Mouse (Mus musculus) monocyte, adult 2 months (primary cell): Measurements from ENCODE around the gene Wdfy2.

ENCODE experiments used
- DNase-seq, 2 experiments: peaks; one replicate each; pipeline ENCODE4 v3.0.0; 2022; ENCODE audit warnings: low spot score in 2 of 2, low read depth in 1 of 2

The Wdfy2 gene

DNA sequence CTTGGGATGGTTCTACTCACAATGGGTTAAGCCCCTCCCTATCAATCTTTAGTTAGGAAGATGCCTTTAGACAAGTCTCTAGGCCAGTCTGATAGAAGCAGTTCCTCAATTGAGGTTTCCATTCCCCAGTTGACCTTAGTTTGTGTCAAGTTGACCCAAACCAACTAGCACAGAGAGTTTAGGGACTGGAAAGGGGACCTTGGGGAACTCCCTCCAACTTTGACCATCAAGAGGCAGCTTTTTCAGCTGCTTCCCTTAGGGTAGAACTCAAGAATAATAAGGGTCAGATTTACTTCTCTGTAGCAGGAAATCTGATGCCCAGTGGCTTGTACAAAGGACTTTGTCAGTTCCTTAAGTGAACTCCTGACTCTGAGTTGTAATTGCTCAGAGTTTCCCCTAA, 5.0 kb downstream of the Wdfy2 start:
- DNase-seq = peak in 1 of 2 experiments; percentile 34

DNA sequence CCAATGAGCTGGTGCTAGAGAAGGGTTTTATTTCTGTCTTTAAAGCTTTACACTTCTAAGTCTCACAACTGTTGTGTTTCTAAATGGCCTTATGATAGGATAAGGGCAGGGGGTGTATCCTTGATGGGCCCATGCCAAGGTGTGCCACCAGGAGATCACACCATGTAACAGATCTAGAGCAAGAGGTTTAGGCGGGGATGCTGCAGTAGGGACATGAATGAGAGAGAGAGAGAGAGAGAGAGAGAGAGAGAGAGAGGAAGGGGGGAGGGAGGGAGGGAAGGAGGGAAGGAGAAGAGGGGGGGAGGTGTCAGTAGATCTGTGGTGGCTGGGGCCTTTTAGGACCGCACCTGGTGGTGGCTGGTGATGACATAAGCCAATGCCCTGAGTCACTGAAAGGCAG, 5.5 kb downstream of the Wdfy2 start:
- DNase-seq = no peak

DNA sequence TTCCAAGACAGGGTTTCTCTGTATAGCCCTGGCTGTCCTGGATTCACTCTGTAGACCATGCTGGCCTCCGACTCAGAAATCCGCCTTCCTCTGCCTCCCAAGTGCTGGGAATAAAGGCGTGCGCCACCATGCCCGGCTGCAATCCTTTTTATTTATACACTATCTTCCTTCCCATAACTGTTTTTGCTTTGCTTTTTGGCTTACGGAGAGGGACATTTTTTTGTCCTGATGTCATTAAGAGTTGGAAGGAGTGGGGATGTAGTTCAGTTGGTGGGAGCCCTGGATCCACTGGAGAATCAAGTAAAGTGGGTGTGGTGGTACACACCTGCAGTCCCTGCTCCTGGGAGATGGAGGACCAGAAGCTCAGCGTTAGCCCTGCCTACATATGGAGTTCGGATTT, 6.7 kb downstream of the Wdfy2 start:
- DNase-seq = no peak

DNA sequence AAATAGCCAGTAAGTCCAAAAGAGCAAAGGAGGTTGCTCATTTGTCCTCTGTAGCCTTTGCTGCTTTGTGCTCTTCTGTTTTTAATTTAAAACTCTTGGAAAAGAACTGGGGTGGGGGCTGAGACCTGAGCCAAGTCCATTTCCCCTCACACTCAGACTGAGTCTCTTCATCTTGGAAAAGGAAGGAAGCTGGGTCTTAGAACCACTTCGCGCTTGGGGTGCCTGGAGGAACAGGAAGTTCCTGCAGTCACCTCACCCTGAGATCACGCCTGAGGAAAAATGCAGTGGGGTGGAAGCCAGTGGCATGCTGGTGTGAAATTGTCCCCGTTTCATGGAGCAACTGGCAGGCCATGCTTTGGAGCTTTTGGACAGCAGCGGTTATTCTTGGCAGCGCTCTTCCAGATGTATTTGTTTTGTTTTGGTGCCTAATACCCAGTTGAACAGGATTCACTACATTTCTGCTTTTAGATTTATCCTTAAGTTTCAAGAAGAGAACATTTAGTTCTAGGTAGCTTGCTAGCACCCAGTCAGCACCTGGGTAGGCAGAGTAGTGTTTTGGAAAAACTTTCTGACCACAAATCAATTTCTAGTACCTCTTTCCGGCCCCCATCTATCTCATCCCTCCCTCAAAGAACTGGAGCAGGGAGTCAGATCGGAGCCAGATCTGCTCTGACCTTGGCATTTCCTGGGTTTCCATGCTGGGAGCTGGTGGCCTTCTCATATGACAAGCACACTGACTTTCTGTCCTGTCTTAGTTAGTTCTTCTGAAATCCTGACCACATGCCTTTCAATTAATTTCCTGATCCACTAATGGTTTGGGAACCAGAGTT, 7.7 kb downstream of the Wdfy2 start:
- no peak for DNase-seq

DNA sequence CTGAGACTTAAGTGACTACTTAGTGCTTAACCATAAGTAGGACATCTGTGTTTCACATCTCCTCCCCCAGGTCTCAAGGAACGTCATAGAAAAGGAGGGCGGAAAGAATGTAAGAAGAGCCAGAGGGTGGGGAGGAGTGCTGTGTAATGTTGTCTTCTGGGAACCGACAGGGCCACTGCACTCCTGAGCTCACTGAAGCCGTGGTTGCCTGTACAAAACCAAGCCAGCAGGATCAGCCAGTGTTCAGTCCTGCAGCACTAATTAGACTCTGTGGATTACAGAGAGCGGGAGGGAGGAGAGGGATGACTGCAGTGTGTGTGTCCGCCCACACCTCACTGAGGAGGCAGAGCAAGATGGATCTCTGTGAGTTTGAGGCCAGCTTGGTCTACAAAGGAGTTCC, 13.5 kb downstream of the Wdfy2 start:
- no peak for DNase-seq

DNA sequence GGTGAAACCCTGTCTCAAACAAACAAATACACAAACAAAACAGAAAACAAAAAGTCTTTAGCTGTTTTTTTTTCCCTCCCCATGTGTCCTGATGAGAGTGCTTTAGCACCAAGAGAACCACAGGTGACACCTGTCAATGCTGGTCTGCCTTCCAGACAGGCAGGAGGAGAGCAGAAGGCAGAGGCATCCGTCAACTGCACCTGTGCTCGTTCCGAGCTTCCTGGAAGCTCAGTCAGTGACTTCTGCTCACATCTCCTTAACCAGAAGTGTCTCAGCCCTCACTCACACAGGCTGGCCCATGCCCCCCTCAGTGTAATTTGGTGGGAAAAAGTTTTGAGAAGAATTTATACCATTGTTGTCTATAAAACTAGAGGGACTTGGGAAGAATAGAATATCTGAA, 15.4 kb downstream of the Wdfy2 start:
- DNase-seq = no peak

DNA sequence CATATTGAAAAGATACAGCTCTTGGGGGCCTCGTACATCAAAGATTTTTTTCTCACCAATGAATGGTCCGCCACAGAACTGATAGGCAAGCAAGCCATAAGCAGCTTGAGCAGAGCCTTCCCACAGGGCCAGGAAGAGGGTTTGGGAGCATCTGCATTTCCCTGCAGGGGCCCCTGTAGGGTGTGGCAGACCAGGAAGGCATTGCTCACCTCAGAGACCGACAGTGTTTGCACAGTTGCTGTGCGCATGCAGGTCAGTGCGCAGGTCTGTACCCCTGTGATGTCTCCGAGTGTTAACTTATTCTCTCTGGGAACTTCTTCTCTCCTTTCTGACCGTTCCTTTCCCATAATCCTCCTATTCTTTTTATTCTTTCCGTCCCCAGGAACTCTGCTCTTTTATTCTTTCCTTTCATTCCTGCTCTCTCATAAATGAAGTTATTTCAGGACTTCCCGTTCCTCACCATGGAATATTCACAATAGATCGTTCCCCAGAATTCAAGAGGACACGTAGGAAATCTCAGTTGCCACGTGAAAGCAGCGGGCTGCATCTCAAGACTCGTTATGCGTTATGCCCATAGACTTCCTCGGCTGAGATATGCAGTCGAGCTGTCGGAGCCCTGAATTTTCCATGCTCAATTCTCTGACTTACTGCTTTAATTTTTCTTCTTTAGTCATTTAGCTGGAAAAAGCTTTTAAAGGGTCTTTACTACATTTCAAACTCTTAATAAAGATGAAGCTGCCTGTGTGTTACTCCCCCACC, 17.8 kb downstream of the Wdfy2 start:
- DNase-seq = no peak

DNA sequence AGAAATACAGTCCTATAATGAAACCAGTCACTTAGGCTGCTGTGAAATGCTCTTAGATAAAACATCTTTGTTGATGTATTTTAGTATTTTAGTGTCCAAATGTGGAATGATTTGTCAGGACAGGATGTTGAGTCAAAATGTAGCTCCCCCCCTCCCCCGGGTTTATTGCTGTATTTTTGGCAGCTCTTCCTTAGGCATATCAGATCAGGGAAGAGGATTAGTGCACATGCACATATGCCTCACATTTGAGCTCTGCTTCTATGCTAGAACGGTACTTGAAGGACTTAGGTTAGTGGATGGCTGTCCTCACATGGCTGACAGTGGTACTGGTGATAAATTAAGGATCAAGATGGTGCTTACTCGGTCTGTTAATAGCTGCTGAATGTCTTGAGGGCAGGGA, 18.4 kb downstream of the Wdfy2 start:
- no peak for DNase-seq

DNA sequence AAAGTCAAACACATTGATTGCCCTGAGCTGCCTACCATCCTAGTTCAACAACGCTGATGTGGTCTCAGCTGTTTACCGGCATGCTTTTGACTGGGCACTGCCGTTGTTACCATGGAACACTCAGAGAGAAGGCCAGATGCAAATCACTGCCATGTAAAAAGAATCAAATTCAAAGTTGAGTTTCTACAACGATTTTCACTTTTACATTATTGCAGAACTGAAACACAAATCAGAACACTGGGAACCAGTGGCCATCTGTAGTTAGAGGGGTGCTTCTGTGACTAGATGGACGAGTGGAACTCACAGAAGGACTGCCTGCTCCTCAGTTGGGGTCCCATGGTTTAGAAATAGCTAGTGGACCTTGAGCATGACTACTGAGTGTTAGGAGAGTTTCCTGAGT, 19.0 kb downstream of the Wdfy2 start:
- no peak for DNase-seq

DNA sequence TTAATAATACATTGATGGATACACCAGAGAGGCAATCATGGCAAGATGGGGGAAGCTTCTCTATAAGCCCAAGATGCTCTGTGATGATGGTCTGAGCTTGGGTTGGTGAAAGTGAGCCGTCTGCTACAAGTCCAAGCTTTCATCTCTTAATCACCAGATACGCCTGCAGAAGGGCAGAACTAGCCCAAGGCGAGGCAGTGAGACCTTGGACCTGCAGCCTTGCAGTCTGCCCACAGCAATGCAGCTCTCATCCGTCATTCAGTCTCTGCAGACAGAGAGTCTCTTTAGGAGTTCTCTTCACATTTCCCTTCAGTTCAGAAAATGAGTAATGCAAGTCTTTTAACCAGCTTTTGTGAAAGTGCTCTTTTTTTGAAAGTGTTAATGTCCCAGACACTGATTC, 20.4 kb downstream of the Wdfy2 start:
- no peak for DNase-seq

DNA sequence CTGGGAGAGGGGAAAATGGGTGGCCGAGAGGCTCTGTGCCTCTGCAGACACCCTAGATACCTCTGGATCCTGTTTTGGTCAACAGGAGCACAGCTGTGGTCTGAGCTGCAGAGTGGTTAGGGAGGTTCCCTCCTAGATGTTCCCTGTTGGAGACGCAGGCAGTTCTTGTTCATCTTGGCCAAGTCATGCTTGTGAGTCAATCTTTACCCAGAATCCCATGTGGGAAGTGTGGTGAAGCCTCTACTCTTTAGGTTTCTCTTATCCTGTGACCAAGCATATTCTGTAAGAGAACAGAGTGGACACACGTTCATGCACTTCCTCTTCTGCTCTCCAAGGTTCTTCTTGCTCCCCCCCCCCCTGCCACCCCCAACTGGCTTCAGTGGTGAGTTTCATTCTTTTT, 20.8 kb downstream of the Wdfy2 start:
- DNase-seq = peak; percentile 64 to 67

DNA sequence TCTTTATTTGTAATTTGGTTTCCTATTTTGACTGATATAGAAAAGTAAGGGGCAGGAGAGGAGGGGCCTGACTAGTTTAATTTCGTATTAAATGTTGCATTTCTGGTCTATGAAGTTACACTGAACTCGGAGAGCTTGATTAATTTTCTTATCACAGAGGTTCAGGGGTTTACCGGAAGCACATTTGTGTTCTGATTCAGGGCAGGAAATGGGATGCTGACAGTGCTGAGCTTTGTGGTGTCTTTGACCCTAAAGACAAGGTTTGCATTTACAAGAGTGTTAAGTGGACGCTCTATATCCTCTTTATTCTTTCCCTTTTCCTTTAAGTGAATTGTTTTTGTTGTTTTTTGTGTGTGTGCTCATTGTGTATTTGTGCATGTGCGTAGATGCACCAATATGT, 25.1 kb downstream of the Wdfy2 start:
- no peak for DNase-seq

DNA sequence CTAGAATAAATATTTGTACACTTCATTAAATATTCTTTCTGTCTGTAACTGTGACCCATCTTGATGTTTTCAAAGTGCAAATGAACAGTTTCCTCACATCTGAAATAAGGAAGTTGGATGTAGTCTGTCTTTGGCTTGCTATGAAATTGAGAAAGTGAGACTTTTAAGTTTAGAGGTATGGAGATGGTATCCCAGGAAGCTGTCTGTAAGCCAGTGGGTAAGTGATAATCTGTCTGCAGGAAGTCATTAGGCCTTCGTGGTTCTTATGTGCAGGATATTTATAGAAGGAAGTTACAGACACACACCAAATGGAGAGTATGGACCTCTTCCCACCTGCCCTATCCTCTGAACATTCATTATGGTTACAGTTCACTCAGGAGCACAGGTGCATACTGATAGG, 26.8 kb downstream of the Wdfy2 start:
- no peak for DNase-seq

DNA sequence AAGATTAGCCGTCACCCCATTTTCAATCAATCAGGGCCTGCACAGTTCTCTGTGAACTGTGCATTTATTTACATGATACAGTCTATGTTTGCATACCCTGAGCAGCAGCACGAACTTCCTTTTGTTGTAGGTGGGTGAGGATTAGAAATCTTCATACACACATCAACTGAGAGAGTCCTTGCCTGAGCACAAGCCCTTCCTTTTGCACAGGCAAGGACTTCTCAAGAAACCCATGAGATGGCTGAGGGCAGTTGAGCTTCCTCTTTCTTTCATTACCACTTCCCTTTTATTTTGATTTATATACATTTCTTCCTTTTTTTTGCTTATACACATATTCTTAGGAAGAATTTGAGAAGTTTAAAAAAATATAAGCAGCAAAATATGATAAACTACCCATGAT, 27.9 kb downstream of the Wdfy2 start:
- DNase-seq = peak in 1 of 2 experiments; percentile 33

DNA sequence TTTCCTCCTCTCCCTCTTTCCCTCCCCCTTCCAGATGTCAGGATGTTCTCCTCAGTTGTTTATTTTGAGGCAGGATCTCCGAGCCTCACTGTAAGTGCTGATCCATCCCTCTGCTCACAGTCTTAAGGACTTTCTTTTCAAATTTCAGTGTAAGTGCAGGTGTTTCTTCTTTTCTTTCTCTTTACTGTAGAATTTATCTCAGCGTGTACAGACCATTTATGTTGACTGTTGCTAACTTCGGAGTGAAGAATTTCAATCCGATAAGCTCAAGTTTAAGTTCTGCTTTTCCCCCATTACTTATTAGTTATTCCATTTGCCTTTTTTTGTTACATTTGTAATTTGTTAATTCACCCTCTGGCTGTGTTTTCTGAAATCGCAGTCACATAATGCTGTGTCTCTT, 29.6 kb downstream of the Wdfy2 start:
- no peak for DNase-seq

DNA sequence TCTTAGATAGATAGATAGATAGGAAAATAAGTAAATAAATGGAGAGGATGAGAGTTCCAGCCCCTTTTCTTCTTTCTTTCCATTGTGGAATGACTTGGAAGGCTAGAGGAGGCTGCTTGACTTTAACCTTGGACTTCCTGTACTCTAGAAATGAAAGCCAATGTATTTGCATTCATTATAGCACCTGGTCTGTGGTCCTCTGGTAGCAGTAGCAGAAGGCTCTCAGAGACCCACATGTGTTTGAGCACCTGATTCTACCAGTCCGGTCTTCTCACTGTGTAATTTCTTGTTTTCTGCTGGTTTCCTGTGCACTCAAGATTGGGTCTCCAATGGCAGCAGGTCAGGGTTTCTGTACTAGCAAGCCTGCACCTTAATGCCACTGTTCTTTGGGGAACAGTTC, 30.1 kb downstream of the Wdfy2 start:
- no peak for DNase-seq

DNA sequence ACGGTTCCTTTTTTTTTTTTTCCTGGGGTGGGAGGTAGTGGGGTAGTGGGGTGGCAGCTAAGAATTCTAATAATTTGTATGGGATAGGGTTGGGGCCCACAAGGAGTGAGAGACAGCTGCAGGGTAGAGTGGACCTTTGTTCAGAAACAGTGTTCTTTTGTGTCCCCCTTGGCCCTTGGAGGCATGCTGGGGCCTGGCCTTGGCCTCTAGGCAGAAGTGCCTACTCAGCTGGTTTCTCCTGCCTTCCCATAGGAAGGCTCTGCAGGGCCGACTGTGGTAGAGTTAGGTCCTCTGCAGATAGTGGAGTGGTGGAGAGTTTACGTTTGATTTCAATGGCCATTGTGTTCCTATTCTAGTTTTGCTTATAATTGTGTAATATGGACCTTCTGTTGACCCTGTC, 30.8 kb downstream of the Wdfy2 start:
- no peak for DNase-seq

DNA sequence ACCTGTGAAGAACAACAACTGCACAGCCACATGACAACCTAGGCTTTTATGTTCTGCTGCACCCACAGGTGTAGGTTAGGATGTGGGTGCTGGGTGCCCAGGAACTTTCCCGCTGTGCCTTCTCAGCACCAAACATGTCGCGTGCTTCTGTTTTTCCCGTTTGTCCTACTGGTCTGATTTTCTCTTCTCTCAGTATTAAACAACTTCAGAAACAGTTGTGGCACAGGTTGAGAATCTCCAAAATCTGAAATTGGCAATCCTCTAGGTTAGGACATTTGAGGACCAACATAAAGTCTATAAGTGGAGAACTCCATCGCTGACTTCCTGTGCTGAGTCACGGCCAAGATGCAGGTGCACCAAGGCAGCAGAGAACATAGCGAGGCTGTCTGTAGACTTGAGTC, 32.8 kb downstream of the Wdfy2 start:
- DNase-seq = no peak

DNA sequence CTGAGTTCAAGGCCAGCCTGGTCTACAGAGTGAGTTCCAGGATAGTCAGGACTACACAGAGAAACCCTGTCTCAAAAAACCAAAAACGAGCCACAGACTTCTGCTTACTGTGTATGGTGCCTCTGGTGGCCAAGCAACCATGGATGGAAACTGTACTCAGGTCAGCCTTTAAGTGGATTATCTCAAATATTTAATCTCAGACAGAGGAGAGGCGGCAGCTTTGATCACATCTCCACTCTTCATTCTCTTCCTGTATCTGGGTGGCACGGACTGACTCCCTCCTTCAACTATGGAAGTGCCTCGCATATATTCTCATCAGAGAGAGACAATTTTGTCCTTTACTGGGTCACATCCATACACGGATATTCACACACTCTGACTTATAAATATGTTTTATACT, 34.0 kb downstream of the Wdfy2 start:
- no peak for DNase-seq

DNA sequence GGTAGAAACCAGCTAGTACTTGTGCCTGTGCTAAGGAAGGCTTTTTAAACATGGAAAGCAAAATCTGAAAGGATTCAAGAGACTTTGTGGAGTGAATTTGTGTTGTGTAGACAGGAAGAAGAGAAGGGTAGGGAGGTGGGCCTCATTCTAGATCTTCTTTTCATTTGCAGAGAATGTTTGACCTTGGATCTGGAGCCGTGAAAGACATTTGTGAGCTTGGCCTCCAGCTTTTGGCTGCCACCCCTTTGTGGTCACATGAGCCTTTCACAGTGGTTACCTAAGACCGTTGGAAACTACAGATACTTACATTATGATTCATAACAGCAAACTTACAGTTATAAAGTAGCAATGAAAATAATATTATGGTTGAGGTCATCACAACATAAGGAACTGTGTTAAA, 34.5 kb downstream of the Wdfy2 start:
- no peak for DNase-seq

DNA sequence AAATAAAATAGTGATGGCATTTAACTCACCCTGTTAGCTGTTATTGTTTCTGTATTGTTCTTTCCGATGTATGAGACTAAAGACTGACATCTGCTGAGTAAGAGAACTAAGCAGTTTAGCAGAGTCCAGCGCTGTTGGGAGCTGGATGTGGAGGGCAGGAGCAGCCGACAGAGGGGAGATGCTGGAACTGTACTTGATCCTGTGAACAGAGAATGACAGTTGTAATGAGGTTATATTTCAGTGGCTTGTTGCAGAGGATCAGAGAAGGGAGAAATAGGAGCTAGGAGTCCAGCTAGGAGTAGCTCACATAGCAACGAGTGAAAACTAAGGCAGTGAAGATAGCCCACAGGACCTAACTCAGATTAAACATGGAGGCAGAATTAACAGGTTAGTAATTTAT, 36.3 kb downstream of the Wdfy2 start:
- DNase-seq = no peak

DNA sequence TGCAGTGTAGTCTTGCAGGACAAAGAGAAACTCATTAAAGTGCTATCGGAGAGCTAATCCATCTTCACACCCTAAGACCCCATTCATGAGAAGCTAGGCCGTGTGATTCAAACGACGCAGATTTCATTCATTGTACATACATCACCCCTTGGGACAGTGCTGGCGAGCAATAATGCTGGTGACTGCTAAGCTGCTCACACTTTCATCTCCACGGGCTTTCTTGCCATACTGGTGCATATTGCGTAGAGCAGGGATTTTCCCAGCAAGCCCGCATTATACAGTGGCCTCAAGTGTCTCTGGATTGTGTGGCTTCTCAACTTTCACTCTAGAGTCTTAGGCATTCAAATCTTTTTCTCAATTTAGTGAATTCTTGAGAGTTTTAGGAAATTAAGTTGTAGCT, 36.9 kb downstream of the Wdfy2 start:
- no peak for DNase-seq

DNA sequence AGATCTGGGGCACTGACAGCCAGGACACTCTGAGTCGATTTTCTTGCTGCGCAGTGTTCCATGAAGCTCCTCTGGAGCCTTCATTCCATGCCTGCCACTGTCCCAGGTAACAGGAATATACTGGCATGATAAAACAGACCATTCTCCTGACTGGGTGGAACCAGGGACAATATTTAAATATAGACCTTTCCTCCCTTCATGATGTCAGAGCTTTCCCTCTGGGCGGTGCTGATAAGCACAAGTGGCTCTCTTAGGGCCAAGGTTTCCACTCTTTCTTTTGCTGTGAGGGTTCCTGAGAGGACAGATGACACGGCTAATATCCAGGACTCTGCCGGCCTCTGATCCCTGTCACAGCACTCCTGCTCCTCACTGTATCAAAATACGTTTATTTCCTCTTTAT, 40.6 kb downstream of the Wdfy2 start:
- DNase-seq = no peak
